Comparison of ENCODE assay signal across 20 mouse cellular contexts in genomic region chr1:182640094-182640493, GRCm38 (mm10).
A peak's percentile ranks its signal among the peaks of the same experiment; 100 is the strongest.
DNase-seq lines count a peak whose midpoint lies in the region; ATAC-seq and TF ChIP-seq lines count a peak whose summit lies in the region.
"Had no signal": no experiment of that assay in that cellular context is flagged by ENCODE, and none has a peak within 500 bp of the region (broad histone marks: within the 10 kb centered on the region; RNA-seq: fewer than 3 reads in every experiment).

No protein-coding gene starts in this region.

- no peaks in the 10 kb centered on the region for H3K36me3 ChIP-seq in liver, embryonic 12.5 days
- H3K36me3 ChIP-seq in liver, postnatal 0 days (replicated peaks; ENCODE audit: insufficient read depth, low read length), result no peaks in the 10 kb centered on the region
- no peaks in the 10 kb centered on the region for H3K36me3 ChIP-seq in liver, embryonic 13.5 days
- no peaks in the 10 kb centered on the region for H3K36me3 ChIP-seq in liver, embryonic 15.5 days (replicated peaks)
- H3K36me3 ChIP-seq in forebrain, embryonic 12.5 days (replicated peaks), result no peaks in the 10 kb centered on the region
- H3K36me3 ChIP-seq: embryonic facial prominence, embryonic 10.5 days; embryonic facial prominence, embryonic 12.5 days had no signal

- H3K9me3 ChIP-seq in liver, embryonic 12.5 days (replicated peaks), result 0 out of 2 replicates have a peak, but pooled peaks cover 4% of the 10 kb centered on the region
- H3K9me3 ChIP-seq in liver, postnatal 0 days (ENCODE audit: low read length), result no peaks in the 10 kb centered on the region; the same call in 1 of the 2 replicates
- H3K9me3 ChIP-seq in liver, embryonic 13.5 days (replicated peaks), result no peaks in the 10 kb centered on the region
- H3K9me3 ChIP-seq in liver, embryonic 15.5 days (replicated peaks), result no peaks in the 10 kb centered on the region
- H3K9me3 ChIP-seq in forebrain, embryonic 12.5 days, result no peaks in the 10 kb centered on the region
- H3K9me3 ChIP-seq: embryonic facial prominence, embryonic 10.5 days; embryonic facial prominence, embryonic 12.5 days had no signal

- no peak overlapping the region for H3K4me3 ChIP-seq in liver, embryonic 12.5 days
- no peak overlapping the region for H3K4me3 ChIP-seq in liver, postnatal 0 days (ENCODE audit: low read depth, low read length)
- no peak overlapping the region for H3K4me3 ChIP-seq in liver, embryonic 13.5 days (replicated peaks)
- H3K4me3 ChIP-seq in liver, embryonic 15.5 days (replicated peaks), result no peak overlapping the region
- H3K4me3 ChIP-seq in forebrain, embryonic 12.5 days (replicated peaks), result no peak overlapping the region
- H3K4me3 ChIP-seq: embryonic facial prominence, embryonic 10.5 days; embryonic facial prominence, embryonic 12.5 days had no signal

- TF ChIP-seq CTCF in liver, postnatal 0 days (IDR thresholded peaks at IDR 0.05; ENCODE audit: low read depth), result no peak

- H3K4me1 ChIP-seq in liver, embryonic 12.5 days, result peaks cover 1% of the 10 kb centered on the region; the same call in 1 of the 2 replicates
- H3K4me1 ChIP-seq in liver, postnatal 0 days (ENCODE audit: insufficient read depth), result no peaks in the 10 kb centered on the region
- 0 out of 2 replicates have a peak, but pooled peaks cover 2% of the 10 kb centered on the region for H3K4me1 ChIP-seq in liver, embryonic 13.5 days (replicated peaks)
- H3K4me1 ChIP-seq in liver, embryonic 15.5 days (replicated peaks), result no peaks in the 10 kb centered on the region
- peaks cover 29% of the 10 kb centered on the region for H3K4me1 ChIP-seq in forebrain, embryonic 12.5 days

- peak; percentile 59 for ATAC-seq in liver, embryonic 12.5 days
- ATAC-seq in liver, postnatal 0 days, result no peak
- ATAC-seq in liver, embryonic 13.5 days (ENCODE audit: low read depth), result peak; percentile 50
- ATAC-seq in liver, embryonic 15.5 days (ENCODE audit: insufficient read depth), result peak; percentile 58
- ATAC-seq in forebrain, embryonic 12.5 days (ENCODE audit: low FRiP score), result no peak
- ATAC-seq: forebrain, embryonic 14.5 days; forebrain, embryonic 16.5 days had no signal

- no peak overlapping the region for H3K4me2 ChIP-seq in liver, embryonic 12.5 days
- H3K4me2 ChIP-seq in liver, postnatal 0 days (ENCODE audit: low read depth, low read length), result no peak overlapping the region
- no peak overlapping the region for H3K4me2 ChIP-seq in liver, embryonic 13.5 days
- H3K4me2 ChIP-seq in liver, embryonic 15.5 days, result no peak overlapping the region
- no peak overlapping the region for H3K4me2 ChIP-seq in forebrain, embryonic 12.5 days
- H3K4me2 ChIP-seq: embryonic facial prominence, embryonic 12.5 days had no signal

- no peak overlapping the region for H3K27ac ChIP-seq in liver, embryonic 12.5 days
- no peak overlapping the region for H3K27ac ChIP-seq in liver, postnatal 0 days (ENCODE audit: low read depth)
- H3K27ac ChIP-seq in liver, embryonic 13.5 days, result no peak overlapping the region
- H3K27ac ChIP-seq in liver, embryonic 15.5 days (replicated peaks), result no peak overlapping the region
- no peak overlapping the region for H3K27ac ChIP-seq in forebrain, embryonic 12.5 days
- H3K27ac ChIP-seq: embryonic facial prominence, embryonic 10.5 days; embryonic facial prominence, embryonic 12.5 days had no signal

- H3K9ac ChIP-seq in liver, embryonic 12.5 days, result no peak overlapping the region
- H3K9ac ChIP-seq in liver, postnatal 0 days (replicated peaks), result no peak overlapping the region
- no peak overlapping the region for H3K9ac ChIP-seq in liver, embryonic 13.5 days
- H3K9ac ChIP-seq in liver, embryonic 15.5 days, result no peak overlapping the region
- no peak overlapping the region for H3K9ac ChIP-seq in forebrain, embryonic 12.5 days
- H3K9ac ChIP-seq: embryonic facial prominence, embryonic 12.5 days had no signal

- 29% methylated on average over 4 of the region's 4 CpGs for WGBS in liver, embryonic 12.5 days (ENCODE audit: insufficient replicate concordance)
- 53% methylated on average over 4 of the region's 4 CpGs for WGBS in liver, postnatal 0 days (ENCODE audit: insufficient replicate concordance)
- WGBS in liver, embryonic 13.5 days (ENCODE audit: insufficient replicate concordance), result 32% methylated on average over 4 of the region's 4 CpGs
- WGBS in liver, embryonic 15.5 days (ENCODE audit: insufficient replicate concordance), result 30% methylated on average over 4 of the region's 4 CpGs
- WGBS in forebrain, embryonic 12.5 days, result 73% methylated on average over 4 of the region's 4 CpGs

- no peak for TF ChIP-seq EP300 in liver, postnatal 0 days (IDR thresholded peaks at IDR 0.05; ENCODE audit: low read depth)

- DNase-seq in liver, postnatal 0 days, result no peak
- peak; percentile 23 for DNase-seq in brain, adult 2 months (ENCODE audit: low read depth, low spot score)
- DNase-seq in liver, embryonic 13.5 days, result no peak
- no peak for DNase-seq in adrenal gland, adult 2 months
- DNase-seq in embryo, embryonic 10.5 days (ENCODE audit: low spot score), result no peak
- DNase-seq: adrenal gland, adult 8-10 months; adrenal gland, postnatal 14 days; cerebellum, adult 11 months; cerebellum, adult 18-20 months; cerebellum, adult 8-10 months; cerebellum, adult 9-11 months; cerebellum, postnatal 14 days; cerebellum, postnatal 36 days had no signal

- H3K27me3 ChIP-seq in liver, embryonic 12.5 days (replicated peaks), result no peaks in the 10 kb centered on the region
- H3K27me3 ChIP-seq in liver, postnatal 0 days (ENCODE audit: insufficient read depth, low read length), result no peaks in the 10 kb centered on the region
- no peaks in the 10 kb centered on the region for H3K27me3 ChIP-seq in liver, embryonic 13.5 days
- H3K27me3 ChIP-seq in liver, embryonic 15.5 days, result no peaks in the 10 kb centered on the region
- H3K27me3 ChIP-seq in forebrain, embryonic 12.5 days, result peaks cover 13% of the 10 kb centered on the region; the same call in 1 of the 2 replicates
- H3K27me3 ChIP-seq: embryonic facial prominence, embryonic 12.5 days had no signal

Comparison
In these comparisons a context has a peak if more than half of its experiments do, and no peak if none do; other contexts are left out.
1. ATAC-seq: peak in liver, embryonic 12.5 days (single experiment), liver, embryonic 13.5 days (single experiment) and liver, embryonic 15.5 days (single experiment); none in liver, postnatal 0 days (single experiment) and forebrain, embryonic 12.5 days (single experiment).